Mouse (Mus musculus) c-Kit-positive CD71-negative TER-119-negative erythroid progenitor cells, embryonic 14.5 days (primary cell): ENCODE measurements around the gene Sox5.

ENCODE experiments used
- DNase-seq: peaks from one replicate; pipeline ENCODE4 v3.0.0-alpha.2; 2013; ENCODE audit warnings: low read depth

Gene Sox5

DNA sequence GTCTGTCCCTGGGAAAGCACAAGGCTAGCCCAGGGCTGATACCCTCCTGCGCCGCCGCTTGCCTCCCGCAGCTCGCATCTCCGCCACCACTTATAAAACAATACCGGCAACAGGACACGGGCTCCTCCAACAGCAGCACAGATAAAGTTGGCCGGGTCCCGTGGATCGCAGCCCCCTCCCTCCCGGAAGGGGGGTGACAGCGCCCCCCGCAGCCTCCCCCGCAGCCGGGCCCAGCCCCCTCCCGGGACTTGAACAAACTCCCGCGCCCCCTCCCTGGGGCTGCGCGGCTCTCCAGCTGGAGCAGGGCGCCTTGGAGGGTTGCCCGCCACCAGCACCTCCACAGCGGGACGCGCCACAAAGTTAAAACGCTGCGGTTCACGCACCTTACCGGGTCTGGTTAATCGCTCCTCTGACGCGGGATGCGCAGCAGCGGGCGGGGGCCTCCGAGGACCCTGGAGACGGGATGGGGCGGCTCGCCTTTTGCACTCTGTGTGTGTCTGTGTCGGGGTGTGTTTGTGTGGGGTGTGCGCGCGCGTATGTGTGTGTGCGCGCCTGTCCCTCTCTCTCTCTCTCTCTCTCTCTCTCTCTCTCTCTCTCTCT lies at the start of gene Sox5:
TSS of gene Sox5 (minus strand) at position 547 of the 600 bp plus-strand sequence.
- no peak for DNase-seq

GRCm38 (mm10) chr6:144825018-144825602 lies 43.3 kb upstream of the Sox5 start:
- DNase-seq, result no peak

- DNase-seq, result no peak
Observed at GRCm38 (mm10) chr6:144824153-144824552, 42.4 kb upstream of the Sox5 start.

- DNase-seq, result no peak
Observed at GRCm38 (mm10) chr6:144822594-144822993, 40.8 kb upstream of the Sox5 start.

DNA sequence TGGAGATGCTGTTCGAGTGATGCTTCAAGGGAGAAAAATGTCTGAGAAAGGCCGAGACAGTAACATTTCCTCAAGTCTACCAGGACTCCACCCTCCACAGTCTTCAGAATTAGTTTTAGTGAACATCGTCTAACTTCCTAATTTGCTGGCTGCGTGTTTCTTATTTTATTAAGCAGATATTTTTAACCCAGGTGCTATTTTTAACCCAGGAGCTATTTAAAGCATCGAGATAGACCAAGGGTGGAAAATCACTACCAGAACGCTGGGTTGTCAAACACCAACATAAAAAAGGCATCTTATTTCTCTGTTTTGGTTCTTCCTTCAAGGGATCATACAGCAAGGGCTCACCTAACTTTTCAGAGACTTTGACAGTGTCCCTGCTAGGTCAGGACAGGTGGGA lies 39.2 kb upstream of the Sox5 start:
- no peak for DNase-seq

GRCm38 (mm10) chr6:144818016-144818415 lies 36.2 kb upstream of the Sox5 start:
- DNase-seq, result peak; percentile 30

- no peak for DNase-seq
Observed at GRCm38 (mm10) chr6:144817329-144817932, 35.7 kb upstream of the Sox5 start.

DNA sequence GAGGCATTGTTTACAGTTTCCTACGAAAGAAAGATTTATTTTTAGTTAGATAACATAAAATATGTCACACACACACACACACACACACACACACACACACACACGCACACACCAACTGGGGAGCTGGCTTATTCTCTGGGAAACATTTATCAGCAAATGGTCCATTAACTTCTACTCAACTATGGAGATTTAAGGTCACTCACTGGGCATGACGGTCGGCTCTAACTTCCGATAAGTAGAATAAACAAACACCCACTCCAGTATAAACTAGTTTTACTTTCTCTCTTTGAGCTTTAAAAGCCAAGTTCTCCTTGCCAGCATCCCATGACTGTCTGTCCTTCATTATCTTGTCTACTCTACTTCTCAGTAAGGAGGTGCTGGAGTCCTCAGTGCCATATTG lies 33.8 kb upstream of the Sox5 start:
- DNase-seq, result no peak

- DNase-seq, result no peak
Observed at GRCm38 (mm10) chr6:144814931-144815364, 33.2 kb upstream of the Sox5 start.

DNA sequence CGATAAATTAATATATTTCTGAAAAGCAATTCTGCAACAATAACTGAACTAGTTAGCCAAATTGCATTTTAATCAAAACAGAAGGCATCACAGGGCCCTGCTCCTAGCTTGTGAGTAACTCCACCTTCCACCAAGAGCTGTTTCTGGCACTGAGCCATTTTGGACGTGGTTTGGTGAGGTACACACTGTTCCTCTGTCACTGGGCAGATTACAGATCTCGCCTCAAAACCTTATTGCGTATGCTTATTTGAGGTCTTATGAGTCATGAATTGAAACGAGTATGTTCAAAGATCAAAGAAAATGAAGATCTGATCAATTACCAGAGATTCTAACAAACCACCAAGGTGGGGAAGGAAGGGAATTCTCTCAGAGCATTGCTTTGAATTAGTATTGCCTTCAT lies 22.5 kb upstream of the Sox5 start:
- DNase-seq, result no peak

DNA sequence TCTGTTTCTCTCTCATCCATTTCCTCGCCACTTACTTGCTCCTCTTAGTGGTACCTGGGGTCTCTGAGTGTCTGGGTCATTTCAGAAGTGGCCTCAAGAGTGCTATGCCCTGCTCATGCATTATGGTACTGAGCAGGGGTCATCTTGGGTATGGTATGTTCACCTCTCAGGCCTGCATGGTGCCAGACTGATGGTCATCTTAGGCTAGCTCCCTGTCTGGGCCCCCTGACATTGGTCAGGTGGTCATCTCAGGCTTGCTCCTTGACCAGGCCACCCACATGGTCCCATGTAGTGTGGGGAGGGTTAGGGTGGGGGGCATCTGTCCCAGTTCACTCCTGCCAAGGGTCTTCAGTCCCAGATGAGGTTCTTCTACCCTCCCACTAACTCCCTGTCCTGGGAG lies 21.3 kb upstream of the Sox5 start:
- no peak for DNase-seq

- DNase-seq, result no peak
Observed at GRCm38 (mm10) chr6:144794356-144794755, 12.6 kb upstream of the Sox5 start.

- no peak for DNase-seq
Observed at GRCm38 (mm10) chr6:144792871-144793270, 11.1 kb upstream of the Sox5 start.

DNA sequence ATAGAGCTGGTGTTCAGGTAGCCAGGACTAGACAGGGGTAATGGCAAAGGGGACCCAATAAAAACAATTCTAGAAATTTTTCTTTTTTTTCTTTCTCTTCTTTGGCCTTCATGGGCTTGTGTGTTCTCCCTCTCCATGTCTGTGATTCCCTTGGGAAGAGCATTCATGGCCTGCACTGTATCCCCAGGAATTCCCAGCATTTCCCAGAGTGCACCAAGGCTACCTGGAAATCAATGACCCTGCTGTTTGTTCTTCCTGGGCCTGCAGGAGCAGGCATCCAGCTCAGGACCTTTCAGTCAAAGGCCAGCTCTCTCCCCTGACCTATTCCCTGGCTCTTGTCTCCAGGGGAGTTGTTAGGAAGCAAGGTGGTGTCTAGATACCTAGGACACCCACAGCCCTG lies 1.5 kb upstream of the Sox5 start:
- no peak for DNase-seq

DNA sequence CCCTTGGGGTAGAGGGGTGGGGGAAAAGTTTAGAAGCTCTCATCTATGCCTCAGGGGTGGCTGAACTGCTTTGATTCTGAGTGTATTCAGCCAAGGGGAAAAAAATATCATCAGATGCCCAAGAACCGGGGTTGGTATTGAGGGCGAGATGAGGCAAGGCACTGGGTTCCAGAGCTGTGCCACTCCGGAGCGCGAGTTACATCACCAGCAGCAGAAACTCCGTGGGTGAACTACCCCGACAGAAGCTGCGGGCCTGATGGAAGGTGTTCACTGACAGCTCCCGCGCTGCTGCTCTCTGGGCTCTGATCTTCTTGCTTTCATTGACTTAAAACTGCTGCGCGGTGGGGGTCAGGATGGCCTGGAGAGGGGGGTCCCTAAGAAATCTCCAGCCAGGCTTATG lies 1.1 kb upstream of the Sox5 start:
- no peak for DNase-seq

- DNase-seq, result no peak
Observed at GRCm38 (mm10) chr6:144782031-144782857, 467 bp upstream of the Sox5 start.

GRCm38 (mm10) chr6:144780608-144781285 lies 1.0 kb downstream of the Sox5 start:
- no peak for DNase-seq

DNA sequence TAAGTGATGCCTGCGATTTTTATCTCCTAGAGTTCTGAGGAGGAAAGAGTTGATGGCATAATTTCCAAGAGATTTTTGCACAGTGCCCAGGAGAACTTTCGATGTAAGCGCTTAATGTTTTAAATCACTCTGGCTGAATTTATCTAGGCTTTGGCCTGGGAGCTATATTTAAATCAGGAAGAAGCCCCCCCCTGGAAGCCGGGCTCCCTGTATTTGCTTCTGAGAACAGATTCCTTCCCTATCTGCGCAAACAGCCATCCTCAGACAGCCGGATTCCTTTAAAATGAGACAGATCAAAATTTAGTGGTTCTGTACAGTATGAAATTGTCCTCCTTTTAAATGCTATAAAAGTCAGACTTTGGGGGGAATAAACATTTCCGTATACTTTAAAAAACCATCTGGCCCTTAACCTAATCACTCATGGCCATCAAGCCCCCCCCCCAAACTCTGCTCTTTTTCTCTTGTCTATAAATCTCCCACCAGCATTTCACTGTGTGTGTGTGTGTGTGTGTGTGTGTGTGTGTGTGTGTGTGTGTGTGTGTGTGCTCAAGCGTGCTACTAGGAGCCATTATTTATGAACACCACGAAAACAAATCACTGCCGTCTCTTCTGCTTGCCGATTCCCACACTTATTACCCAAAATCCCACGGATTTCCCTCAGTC lies 1.7 kb downstream of the Sox5 start:
- no peak for DNase-seq

GRCm38 (mm10) chr6:144777356-144778035 lies 4.3 kb downstream of the Sox5 start:
- DNase-seq, result no peak

- no peak for DNase-seq
Observed at GRCm38 (mm10) chr6:144773736-144774135, 8.0 kb downstream of the Sox5 start.

GRCm38 (mm10) chr6:144772985-144773384 lies 8.8 kb downstream of the Sox5 start:
- no peak for DNase-seq
